Mouse (Mus musculus): ENCODE data around the gene Qser1.
"Not testable (repeated sequence)": the region's sequence is repeated elsewhere in the genome, so short reads cannot be mapped to it uniquely, and the experiment has no call there.

Qser1 gene

GRCm38 (mm10) chr2:104816371-104816827, at the start of gene Qser1:
Gene Qser1 (minus strand): TSS chr2:104816760.
- peak in 1 of 2 experiments; percentile 65 for DNase-seq

- DNase-seq, result no peak
Observed at GRCm38 (mm10) chr2:104864176-104864860, 47.8 kb upstream of the Qser1 start.

GRCm38 (mm10) chr2:104860426-104860825, 43.9 kb upstream of the Qser1 start:
- peak; percentile 8 to 9 for DNase-seq

DNA sequence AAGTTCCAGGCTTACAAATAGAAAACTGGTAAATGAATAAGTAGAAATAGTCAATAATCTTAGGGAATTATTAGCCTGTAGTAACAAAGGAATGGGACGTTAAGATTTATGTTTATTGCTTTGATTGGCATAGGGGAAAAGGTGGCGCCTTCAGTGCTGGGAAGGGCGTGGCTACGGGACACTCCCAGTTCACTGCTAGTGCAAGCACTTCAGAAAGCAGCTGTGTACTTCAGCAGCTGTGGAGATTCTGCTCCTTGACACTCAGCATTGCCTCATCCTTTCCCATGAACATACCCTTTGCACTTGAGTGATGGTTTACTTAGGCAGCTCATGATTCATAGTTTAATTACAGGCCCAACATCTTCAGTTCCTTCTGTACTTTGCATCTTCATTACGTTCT, 42.5 kb upstream of the Qser1 start:
- no peak for DNase-seq

GRCm38 (mm10) chr2:104858083-104858482, 41.5 kb upstream of the Qser1 start:
- DNase-seq, result not testable (repeated sequence)

GRCm38 (mm10) chr2:104856218-104856617, 39.7 kb upstream of the Qser1 start:
- no peak for DNase-seq

DNA sequence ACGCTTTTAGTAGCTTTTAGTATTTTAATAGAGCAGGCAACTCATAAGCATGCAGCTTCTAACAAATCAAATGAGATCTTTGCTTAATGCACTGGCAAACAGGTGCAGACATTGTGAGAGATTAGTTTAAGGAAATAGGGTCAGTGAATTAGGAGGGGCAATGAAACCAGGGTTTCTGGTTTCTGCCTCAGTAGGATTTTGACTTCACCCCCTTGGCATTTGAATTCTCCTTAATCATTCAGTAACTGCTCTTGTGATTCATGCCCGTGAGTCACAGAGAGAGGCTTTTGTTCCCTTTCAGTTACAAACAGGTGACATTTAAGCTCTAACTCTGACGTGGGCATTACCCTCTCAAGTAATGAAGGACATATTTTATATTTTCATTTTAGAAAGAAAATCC, 39.2 kb upstream of the Qser1 start:
- no peak for DNase-seq

DNA sequence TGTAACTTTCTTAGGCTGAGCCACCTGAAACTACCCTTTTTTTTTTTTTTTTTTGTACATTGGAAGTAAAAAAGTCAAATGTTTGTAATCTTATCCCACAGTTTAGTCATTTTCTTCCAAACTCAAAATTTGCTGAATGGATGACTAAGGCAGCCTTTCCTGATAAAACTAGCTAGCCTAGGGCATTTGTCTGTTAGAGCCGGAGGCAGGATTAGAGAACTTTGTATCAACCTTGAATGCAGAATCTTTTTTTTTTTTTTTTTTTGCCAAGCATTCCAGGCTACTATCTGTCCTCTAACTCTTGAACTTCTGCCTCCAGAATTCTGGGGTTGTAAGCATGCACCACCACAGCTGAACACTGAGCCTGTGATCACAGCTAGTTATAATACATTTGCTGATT, 38.3 kb upstream of the Qser1 start:
- no peak for DNase-seq

- DNase-seq, result no peak
Observed at GRCm38 (mm10) chr2:104852546-104852945, 36.0 kb upstream of the Qser1 start.

DNA sequence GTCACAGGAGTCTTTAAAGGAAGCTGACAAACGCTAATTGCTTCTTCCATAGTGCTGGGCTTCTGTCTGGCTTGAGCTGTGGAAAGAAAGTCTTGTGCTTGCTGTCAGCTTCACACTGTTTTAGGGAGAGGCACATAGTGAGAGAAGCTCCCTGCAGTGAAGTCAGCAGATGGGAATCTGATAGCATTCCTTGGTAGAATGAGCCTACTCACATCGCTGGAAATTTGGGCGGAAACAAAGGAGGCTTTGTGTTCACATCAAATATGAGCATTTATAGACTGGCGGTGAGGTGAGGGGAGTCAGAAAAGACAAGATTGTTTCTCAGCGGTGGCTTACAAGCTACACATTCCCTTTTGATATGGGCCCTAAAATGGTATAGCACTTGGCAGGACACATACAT, 35.1 kb upstream of the Qser1 start:
- no peak for DNase-seq

DNA sequence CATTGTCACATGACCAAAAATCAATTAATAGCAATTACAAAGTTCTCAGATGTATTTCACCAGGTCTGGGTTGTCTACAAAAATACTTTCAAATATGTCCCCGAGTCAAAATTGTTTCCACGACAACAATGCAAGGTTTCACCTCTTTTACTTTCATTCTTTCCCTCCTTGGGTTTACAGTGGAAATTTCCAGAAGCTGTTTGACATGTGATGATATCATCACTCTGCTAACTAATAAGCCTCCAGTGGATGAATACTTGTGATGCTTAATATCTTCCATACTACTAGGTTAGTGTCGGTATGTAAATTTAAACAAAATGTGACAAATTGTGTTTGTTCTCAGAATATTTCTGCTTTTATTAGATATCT, 33.4 kb upstream of the Qser1 start:
- no peak for DNase-seq

GRCm38 (mm10) chr2:104849276-104849990, 32.9 kb upstream of the Qser1 start, which contains the start of gene Prrg4:
Gene Prrg4 (minus strand): TSS chr2:104849876.
- peak; percentile 52 to 63 for DNase-seq

DNA sequence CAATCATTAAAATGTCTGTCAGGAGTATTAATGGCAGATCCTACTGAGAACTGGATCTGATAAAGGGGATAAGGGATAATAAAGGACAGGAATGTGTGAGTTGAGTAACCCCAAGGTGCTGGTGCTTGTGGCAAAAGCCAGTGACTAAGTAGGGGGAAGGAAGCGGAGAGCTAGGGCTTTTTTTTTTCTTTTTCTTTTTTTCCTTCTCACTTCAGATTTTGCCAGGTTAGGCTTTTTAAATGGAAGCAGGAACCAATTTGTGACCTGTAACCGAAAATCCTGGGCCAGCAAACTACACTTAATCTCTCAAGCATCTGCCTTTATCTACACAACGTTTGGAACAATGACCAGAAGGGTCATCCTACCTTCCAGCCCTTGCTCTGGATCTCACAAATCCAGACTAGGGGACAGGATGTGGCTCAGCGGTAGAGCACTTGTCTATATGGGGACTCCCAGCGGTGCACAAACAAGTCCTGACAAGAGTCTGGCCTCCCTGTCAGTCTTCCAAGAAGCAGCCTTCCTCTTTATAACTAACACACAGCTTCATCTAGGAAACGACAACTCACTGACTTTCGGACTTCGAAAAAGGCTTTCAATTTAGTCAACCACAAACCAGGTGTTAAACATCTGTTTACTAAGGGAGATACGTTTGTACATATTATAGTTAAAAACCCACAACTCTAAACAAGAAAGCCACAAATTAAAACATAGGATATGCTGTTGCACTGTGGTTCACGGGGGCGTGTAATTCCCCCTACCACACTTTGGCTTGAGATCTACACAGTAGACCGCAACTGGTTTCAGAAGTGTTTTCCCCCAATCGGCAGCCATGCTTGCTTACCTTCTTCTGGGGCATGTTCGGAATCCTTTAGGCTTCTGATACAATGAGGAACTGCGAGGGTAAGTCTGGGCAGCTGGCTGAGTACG, 31.9 kb upstream of the Qser1 start:
- DNase-seq, result no peak

DNA sequence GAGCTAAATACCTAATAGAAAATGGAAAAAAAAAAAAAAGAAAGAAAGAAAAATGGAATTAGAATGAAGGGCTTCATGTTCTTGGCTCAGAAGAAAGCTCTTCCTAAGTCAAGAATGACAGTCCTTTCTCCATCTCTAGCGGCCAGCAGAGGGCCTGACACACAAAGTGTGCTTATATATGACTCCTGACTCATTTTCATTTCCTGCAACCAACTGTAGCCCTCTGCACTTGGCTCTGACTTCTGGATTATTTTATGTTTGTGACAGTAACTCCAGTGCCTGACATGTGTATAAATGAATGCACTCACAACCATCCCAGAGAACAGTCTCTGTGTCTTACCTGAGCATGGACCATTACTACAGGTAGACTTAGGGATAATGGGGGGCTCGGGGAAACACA, 31.1 kb upstream of the Qser1 start:
- DNase-seq, result peak; percentile 16 to 37

- DNase-seq, result no peak
Observed at GRCm38 (mm10) chr2:104846638-104847414, 30.3 kb upstream of the Qser1 start.

DNA sequence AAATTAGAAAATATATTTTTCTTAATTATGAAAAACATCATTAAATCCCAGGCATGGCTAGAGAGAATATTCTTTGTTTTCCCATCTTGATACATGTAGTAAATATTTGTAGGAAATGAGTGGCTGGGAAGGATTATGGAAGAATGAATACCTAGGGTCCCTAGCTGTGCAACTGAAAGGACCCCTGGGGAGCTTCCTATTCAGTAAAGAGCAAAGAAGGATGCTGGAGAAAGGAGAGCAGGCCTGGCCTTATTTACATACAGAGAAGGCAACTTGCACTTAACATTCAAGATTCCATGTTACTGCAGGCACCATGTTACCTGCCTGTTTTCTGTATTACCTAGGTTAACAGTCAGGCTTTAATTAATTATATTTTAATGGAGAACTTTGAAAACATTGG, 26.0 kb upstream of the Qser1 start:
- DNase-seq, result no peak

DNA sequence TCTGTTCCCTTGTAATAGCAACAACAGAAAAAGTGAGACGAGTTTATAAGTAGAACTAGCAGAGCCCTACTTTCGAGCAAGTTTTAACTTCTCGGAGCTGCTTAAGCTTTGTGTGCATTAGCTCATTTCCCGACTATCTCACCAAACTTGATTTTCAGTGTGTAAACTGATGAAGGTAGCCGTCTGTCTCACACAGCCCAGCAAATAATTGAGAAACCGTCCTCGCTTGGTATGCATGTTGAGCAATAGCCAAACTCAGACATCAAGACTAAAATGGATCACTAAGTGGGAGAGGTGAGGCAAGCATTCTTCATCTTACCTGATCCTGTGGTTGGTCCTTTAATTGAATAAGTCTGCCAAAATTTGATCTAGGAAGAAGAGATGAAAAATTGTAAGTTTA, 25.2 kb upstream of the Qser1 start:
- no peak for DNase-seq

DNA sequence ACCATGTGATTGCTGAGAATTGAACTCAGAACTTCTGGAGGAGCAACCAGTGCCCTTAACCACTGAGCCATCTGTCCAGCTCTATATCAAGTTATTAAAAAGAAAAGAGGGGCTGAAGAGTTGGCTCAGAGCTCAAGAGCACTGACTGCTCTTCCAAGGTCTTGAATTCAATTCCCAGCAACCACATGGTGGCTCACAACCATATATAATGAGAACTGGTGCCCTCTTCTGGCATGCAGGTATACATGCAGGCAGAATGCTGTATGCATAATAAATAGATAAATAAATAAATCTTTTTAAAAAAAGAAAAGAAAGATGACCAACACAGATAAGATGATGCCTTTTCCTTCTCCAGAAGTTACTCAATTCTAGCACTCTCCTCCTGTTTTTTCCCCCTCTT, 24.4 kb upstream of the Qser1 start:
- DNase-seq, result no peak

DNA sequence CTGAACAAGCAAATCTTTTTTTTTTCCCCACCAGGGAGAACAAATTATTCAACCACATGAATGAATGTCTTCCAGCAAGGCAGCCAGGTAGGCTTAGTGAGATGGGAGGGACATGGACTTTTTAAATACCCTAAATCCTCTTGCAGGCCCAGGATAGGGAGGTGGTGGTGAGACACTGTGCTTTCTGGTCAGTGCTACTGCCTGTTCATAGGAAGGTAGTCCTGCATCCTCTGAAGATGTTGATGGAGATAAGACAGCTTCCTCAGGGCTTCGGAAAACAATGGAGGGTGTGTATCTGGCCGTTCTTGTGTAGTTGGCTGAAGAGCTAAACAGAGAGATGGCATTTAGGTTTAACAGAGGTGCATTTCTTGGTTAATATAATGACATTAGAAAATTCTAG, 15.9 kb upstream of the Qser1 start:
- DNase-seq, result no peak

DNA sequence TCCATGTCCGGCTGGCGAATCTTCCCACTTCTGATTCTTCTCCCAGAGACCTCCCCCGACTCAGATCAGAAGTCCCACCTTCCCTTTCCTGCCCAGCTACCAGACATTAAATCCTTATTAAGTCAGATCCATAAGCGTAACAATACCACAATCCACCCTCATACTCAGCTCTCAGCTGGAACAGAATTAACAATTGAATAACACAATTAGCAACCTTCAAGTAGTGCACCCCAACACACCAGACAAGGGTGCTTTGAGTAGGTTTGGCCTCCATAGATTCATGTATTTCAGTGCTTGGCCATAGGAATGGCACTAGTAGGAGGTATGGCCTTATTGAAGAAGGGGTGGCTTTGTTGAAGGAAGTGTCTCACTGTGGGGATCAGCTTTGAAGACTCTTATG, 9.6 kb upstream of the Qser1 start:
- no peak for DNase-seq

DNA sequence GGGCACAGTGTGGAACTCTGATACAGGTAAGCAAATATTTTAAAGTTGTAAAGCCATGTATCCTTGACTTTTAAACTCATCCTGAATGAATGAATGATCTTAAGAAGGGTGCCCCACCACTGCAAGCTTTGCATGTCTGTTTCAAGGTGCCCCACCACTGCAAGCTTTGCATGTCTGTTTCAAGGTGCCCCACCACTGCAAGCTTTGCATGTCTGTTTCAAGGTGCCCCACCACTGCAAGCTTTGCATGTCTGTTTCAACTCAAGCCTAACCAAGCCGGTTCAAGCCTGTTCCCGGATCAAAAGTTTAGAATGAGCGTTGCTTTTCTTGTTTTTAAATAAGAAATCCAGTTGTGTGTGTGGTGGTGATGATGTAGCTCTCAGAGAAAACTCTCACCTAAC, 2.2 kb upstream of the Qser1 start:
- not testable (repeated sequence) for DNase-seq

- DNase-seq, result no peak
Observed at GRCm38 (mm10) chr2:104817555-104818330, 1.2 kb upstream of the Qser1 start.

Measured in cerebellum, postnatal 14 days (tissue).